Mouse (Mus musculus) left cerebral cortex, adult 8-10 months (tissue): ENCODE results near the gene Prrxl1. TPM values are rescaled to one million over a fixed set of nuclear protein-coding genes. Genes with fewer than 3 reads are reported as not detected.

Source experiments
- DNase-seq, 2 experiments: peaks; one replicate each; pipeline ENCODE4 v3.0.0; 2022; ENCODE audit warnings: low spot score in 2 of 2
- total RNA-seq, 4 experiments: library from RNA; stranded (reverse); gene quantifications; 2 replicates each; pipeline ENCODE4 v1.2.4; 2022

Prrxl1 gene
- under 1 TPM in 2 of 4 experiments, not detected in 2; 0.16 to 0.20 TPM for total RNA-seq

GRCm38 (mm10) chr14:32599290-32600041 is at the start of gene Prrxl1:
Gene Prrxl1, plus strand, starts transcription at chr14:32599407.
- no peak for DNase-seq

- no peak for DNase-seq
Observed at GRCm38 (mm10) chr14:32551854-32552253, 47.4 kb upstream of the Prrxl1 start.

DNA sequence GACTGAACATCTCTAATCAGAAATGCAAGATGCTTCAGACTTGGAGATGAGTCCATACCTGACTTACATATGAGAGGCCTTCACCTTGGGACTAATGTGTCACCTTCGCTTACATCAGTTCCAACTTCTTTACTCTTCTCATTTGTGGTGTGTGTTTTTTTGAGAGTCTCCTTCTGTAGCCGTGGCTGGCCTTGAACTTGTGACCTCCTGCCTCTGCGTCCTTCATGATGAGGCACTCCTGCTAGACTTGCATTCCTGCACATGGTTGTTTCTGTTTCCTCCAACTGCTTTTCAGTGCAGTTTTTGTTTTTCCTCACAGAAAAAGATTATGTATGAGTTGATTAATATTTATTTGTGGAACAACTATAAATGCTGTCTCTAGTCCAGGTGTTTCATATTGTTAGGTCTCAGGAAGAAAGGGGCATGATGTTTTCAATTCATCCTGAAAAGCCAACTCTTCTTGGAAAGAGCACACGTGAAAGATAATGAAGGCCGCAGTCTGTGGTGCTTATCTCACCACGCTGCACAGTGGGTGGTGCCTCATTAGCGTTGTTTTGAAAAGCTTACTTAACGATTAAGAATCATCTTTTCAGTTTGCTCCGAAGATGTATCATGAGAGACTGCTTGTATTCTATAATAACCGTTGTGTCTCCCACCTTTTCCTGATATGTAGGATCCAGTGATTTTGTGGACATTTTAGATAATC is 45.9 kb upstream of the Prrxl1 start:
- no peak for DNase-seq

DNA sequence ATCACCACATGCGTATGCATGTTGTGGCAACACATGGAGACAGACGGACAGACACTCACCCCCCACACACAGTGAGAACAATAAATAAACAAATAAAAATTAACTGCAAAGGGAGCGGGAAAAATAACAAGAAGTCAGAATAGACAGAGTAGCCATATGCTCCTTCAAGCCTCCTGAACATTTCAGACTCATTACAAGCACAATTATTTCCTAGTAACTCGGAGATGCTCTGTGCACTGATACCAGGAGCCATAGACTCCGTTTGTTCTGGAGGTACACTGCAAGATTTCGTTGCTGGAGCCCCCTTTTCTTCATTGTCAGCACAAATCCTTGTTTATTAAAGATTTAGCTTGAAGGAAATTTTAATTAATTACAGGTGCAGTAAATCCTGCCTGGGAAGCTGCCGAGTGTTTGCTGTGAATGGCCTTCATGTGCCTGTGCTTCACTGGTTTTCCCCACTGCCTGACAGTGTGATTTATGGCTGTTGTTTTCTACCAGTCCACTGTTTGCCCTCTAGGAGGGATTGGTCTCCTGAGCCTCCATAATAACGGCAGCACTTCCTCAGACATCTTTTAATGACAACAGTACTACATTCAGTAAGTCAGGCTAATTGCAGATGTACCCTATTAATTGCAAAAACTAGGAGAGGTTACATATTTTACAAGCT is 44.2 kb upstream of the Prrxl1 start:
- no peak for DNase-seq

GRCm38 (mm10) chr14:32561428-32561827 is 37.8 kb upstream of the Prrxl1 start:
- no peak for DNase-seq

- DNase-seq = no peak
Observed at GRCm38 (mm10) chr14:32563661-32564060, 35.5 kb upstream of the Prrxl1 start.

- no peak for DNase-seq
Observed at GRCm38 (mm10) chr14:32572519-32572918, 26.7 kb upstream of the Prrxl1 start.

- no peak for DNase-seq
Observed at GRCm38 (mm10) chr14:32578420-32578819, 20.8 kb upstream of the Prrxl1 start.

GRCm38 (mm10) chr14:32583696-32584095 is 15.5 kb upstream of the Prrxl1 start:
- DNase-seq = no peak

DNA sequence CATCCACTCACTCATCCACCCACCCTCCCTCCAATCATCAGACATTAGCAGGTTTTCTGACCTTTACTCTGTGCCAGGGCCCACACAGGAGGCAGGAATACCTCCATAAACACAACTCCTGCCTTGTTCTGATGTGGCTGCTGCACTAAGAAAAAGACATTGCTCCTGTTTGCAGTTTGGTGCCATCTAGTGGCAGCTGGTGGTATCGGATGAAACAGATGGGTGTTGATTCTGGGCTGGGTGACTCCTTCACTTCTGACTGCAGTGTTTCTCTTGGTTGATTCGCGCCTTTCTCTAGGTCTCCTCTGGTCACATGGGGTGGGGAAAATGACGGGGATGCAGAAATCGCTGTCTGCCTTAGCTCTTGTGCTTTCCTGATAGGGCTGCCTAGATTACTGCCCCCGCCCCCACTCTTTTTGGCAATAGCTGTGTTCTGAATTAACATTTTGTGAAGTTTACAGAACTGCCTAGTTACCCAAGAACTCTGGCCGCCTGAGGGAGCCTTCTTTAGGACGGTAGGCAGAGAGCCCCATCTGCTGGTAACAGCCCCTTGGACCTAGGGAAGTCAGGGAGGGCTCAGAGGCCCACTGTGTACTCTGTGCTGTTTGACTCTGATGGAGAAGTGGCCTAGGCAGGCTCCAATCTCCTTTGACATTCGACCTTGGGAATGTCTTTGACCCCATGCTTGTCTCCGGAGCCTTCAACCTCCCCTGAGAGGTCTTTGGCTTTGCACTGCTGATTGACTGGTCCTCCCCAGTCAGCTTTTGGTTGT is 12.0 kb upstream of the Prrxl1 start:
- DNase-seq = peak in 1 of 2 experiments; percentile 64

- DNase-seq = no peak
Observed at GRCm38 (mm10) chr14:32590377-32590776, 8.8 kb upstream of the Prrxl1 start.

- no peak for DNase-seq
Observed at GRCm38 (mm10) chr14:32597232-32598231, 1.7 kb upstream of the Prrxl1 start.

DNA sequence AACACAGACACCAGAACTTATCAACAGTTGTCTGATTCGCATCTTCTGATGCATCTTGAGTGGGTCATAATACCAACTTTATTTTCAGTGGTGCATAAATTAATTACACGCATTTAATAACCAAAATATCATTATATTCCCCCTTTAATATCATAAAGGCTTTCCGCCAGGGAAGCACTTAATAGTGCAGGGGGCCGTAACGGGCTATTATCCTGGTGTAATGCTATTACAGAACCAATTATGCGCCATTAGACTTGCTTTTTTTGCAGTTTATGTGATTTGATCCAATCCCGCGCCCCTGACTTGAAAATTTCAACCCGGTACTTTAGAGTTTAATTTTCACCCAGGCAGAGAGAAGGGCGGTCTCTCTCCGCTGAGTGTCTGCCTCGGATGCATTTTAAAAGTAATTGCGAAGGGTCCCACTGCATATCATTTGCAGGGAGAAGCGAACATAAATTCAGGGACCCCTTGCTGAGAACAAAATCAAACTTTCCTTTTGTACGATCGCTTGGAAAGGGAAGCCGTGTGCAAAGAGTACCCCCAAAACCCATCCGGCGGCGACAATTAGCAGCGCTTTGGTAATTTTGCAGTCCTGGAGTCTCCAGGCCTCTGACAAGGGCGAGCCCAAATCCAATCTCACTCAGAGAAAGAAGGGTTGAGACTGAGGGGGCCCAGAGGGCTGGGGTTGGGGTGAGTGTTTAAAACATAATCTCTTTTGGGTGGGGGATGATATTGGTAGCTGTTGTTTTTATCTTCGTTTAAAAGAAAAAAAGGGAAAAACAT is 579 bp upstream of the Prrxl1 start:
- DNase-seq = no peak

GRCm38 (mm10) chr14:32600110-32600509 is 903 bp downstream of the Prrxl1 start:
- no peak for DNase-seq

GRCm38 (mm10) chr14:32605508-32605907 is 6.3 kb downstream of the Prrxl1 start:
- DNase-seq = no peak

- no peak for DNase-seq
Observed at GRCm38 (mm10) chr14:32606316-32606715, 7.1 kb downstream of the Prrxl1 start.

GRCm38 (mm10) chr14:32609392-32609791 is 10.2 kb downstream of the Prrxl1 start:
- no peak for DNase-seq

GRCm38 (mm10) chr14:32617253-32617652 is 18.0 kb downstream of the Prrxl1 start:
- DNase-seq = no peak

DNA sequence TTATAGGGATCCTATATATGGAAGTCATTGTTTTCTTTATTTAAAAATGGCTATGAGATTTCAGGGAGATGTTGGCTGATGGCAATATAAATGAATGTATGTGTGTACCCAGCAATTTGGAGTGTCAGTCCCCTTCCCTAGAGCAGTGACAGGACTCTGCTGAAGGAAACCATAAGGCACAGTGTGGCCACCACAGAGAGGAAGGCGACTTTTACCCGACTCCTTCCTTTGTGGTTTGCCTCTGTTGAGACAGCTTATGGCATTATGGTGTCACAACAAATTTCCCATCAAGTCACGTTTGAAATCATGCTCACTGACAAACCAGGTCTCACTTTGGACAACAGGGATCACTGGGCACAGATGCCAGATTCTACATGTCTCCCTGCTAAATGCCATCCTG is 25.0 kb downstream of the Prrxl1 start:
- no peak for DNase-seq
